10 mouse cellular contexts compared by ENCODE assay signal in genomic region chr2:71656611-71657244, GRCm38 (mm10).
DNase-seq lines count a peak whose midpoint lies in the region; ATAC-seq lines count a peak whose summit lies in the region.
"Had no signal": no experiment of that assay in that cellular context is flagged by ENCODE, and none has a peak within 500 bp of the region (broad histone marks: within the 10 kb centered on the region; RNA-seq: fewer than 3 reads in every experiment).

No protein-coding gene starts in this region.

- H3K27me3 ChIP-seq in forebrain, embryonic 12.5 days = no peaks in the 10 kb centered on the region; the same call in 1 of the 2 replicates
- H3K27me3 ChIP-seq in forebrain, embryonic 15.5 days = no peaks in the 10 kb centered on the region
- H3K27me3 ChIP-seq in midbrain, embryonic 10.5 days (ENCODE audit: low read depth, poor library complexity, severe bottlenecking) = no peaks in the 10 kb centered on the region; the same call in 1 of the 2 replicates
- no peaks in the 10 kb centered on the region for H3K27me3 ChIP-seq in midbrain, embryonic 13.5 days
- H3K27me3 ChIP-seq in megakaryocyte, embryonic 14.5 days (replicated peaks) = no peaks in the 10 kb centered on the region
- H3K27me3 ChIP-seq: limb, embryonic 15.5 days had no signal

- H3K9me3 ChIP-seq in forebrain, embryonic 12.5 days = no peaks in the 10 kb centered on the region
- no peaks in the 10 kb centered on the region for H3K9me3 ChIP-seq in forebrain, embryonic 15.5 days
- no peaks in the 10 kb centered on the region for H3K9me3 ChIP-seq in midbrain, embryonic 10.5 days (replicated peaks)
- no peaks in the 10 kb centered on the region for H3K9me3 ChIP-seq in midbrain, embryonic 13.5 days
- no peaks in the 10 kb centered on the region for H3K9me3 ChIP-seq in megakaryocyte, embryonic 14.5 days
- H3K9me3 ChIP-seq: limb, embryonic 15.5 days had no signal

- peaks cover 38% of the 10 kb centered on the region for H3K4me1 ChIP-seq in forebrain, embryonic 12.5 days
- peaks cover 29% of the 10 kb centered on the region for H3K4me1 ChIP-seq in forebrain, embryonic 15.5 days
- peaks cover 48% of the 10 kb centered on the region for H3K4me1 ChIP-seq in midbrain, embryonic 10.5 days
- H3K4me1 ChIP-seq in midbrain, embryonic 13.5 days (replicated peaks) = peaks cover 34% of the 10 kb centered on the region
- peaks cover 81% of the 10 kb centered on the region for H3K4me1 ChIP-seq in megakaryocyte, embryonic 14.5 days

- no peak overlapping the region for H3K9ac ChIP-seq in forebrain, embryonic 12.5 days
- no peak overlapping the region for H3K9ac ChIP-seq in forebrain, embryonic 15.5 days (replicated peaks)
- no peak overlapping the region for H3K9ac ChIP-seq in midbrain, embryonic 13.5 days (replicated peaks)
- H3K9ac ChIP-seq: limb, embryonic 15.5 days had no signal

- H3K36me3 ChIP-seq in forebrain, embryonic 12.5 days (replicated peaks) = no peaks in the 10 kb centered on the region
- H3K36me3 ChIP-seq in forebrain, embryonic 15.5 days = no peaks in the 10 kb centered on the region
- H3K36me3 ChIP-seq in midbrain, embryonic 10.5 days = no peaks in the 10 kb centered on the region
- H3K36me3 ChIP-seq in midbrain, embryonic 13.5 days = no peaks in the 10 kb centered on the region
- peaks cover 16% of the 10 kb centered on the region for H3K36me3 ChIP-seq in megakaryocyte, embryonic 14.5 days (replicated peaks; ENCODE audit: low read length)
- H3K36me3 ChIP-seq: limb, embryonic 15.5 days had no signal

- H3K4me2 ChIP-seq in forebrain, embryonic 12.5 days = peak overlapping the region; percentile 59
- H3K4me2 ChIP-seq in forebrain, embryonic 15.5 days (replicated peaks) = no peak overlapping the region
- H3K4me2 ChIP-seq in midbrain, embryonic 13.5 days (replicated peaks) = no peak overlapping the region

- no peak overlapping the region for H3K27ac ChIP-seq in forebrain, embryonic 12.5 days
- no peak overlapping the region for H3K27ac ChIP-seq in forebrain, embryonic 15.5 days (replicated peaks)
- peak overlapping the region; percentile 96 for H3K27ac ChIP-seq in midbrain, embryonic 10.5 days (replicated peaks)
- H3K27ac ChIP-seq in midbrain, embryonic 13.5 days = no peak overlapping the region
- H3K27ac ChIP-seq: limb, embryonic 15.5 days; macrophage had no signal

- 54% methylated on average over 8 of the region's 8 CpGs for WGBS in forebrain, embryonic 12.5 days
- WGBS in forebrain, embryonic 15.5 days = 53% methylated on average over 8 of the region's 8 CpGs
- 51% methylated on average over 8 of the region's 8 CpGs for WGBS in midbrain, embryonic 10.5 days
- 59% methylated on average over 8 of the region's 8 CpGs for WGBS in midbrain, embryonic 13.5 days

- H3K4me3 ChIP-seq in forebrain, embryonic 12.5 days (replicated peaks) = no peak overlapping the region
- no peak overlapping the region for H3K4me3 ChIP-seq in forebrain, embryonic 15.5 days
- peak overlapping the region; percentile 51; the same call in 1 of the 2 replicates for H3K4me3 ChIP-seq in midbrain, embryonic 10.5 days
- no peak overlapping the region for H3K4me3 ChIP-seq in midbrain, embryonic 13.5 days (replicated peaks)
- H3K4me3 ChIP-seq in megakaryocyte, embryonic 14.5 days (replicated peaks) = peak overlapping the region; percentile 96

- DNase-seq in midbrain, embryonic 10.5 days (ENCODE audit: low spot score) = peak; percentile 27
- DNase-seq in embryo, embryonic 9.5 days (ENCODE audit: extremely low spot score) = peak; percentile 44
- no peak for DNase-seq in layer of hippocampus, postnatal 14 days (ENCODE audit: low spot score in 2 of 2)
- DNase-seq in layer of hippocampus, adult 9-10 months (ENCODE audit: low spot score) = no peak

- no peak for ATAC-seq in forebrain, embryonic 12.5 days (ENCODE audit: low FRiP score)
- ATAC-seq in forebrain, embryonic 15.5 days (replicated peaks) = no peak
- ATAC-seq in midbrain, embryonic 13.5 days = no peak

Comparison
In these comparisons a context has a peak if more than half of its experiments do, and no peak if none do; other contexts are left out.
1. H3K4me3 ChIP-seq: peak in midbrain, embryonic 10.5 days (single experiment) and megakaryocyte, embryonic 14.5 days (single experiment); none in forebrain, embryonic 12.5 days (single experiment), forebrain, embryonic 15.5 days (single experiment) and midbrain, embryonic 13.5 days (single experiment).
2. DNase-seq: peak in midbrain, embryonic 10.5 days (single experiment) and embryo, embryonic 9.5 days (single experiment); none in layer of hippocampus, postnatal 14 days (0 of 2) and layer of hippocampus, adult 9-10 months (single experiment).